Comparison of ENCODE assay signal across 8 mouse cellular contexts in genomic region chr7:109892530-109892929, GRCm38 (mm10). TPM values are rescaled to one million over a fixed set of nuclear protein-coding genes. Genes with fewer than 3 reads are reported as not detected.
A peak's percentile ranks its signal among the peaks of the same experiment; 100 is the strongest.
DNase-seq lines count a peak whose midpoint lies in the region; ATAC-seq lines count a peak whose summit lies in the region.

No protein-coding gene starts in this region.

- peak; percentile 54 for DNase-seq in MN1 (ENCODE audit: low spot score)
- DNase-seq in c-Kit-positive CD71-negative TER-119-negative erythroid progenitor cells, embryonic 14.5 days (ENCODE audit: low read depth), result peak; percentile 50
- peak; percentile 56 to 84 for DNase-seq in layer of hippocampus, postnatal 25 days (ENCODE audit: extremely low spot score in 1 of 2, low spot score in 1 of 2)
- peak; percentile 68 to 80 for DNase-seq in lung, postnatal 4 days
- peak; percentile 83 for DNase-seq in right cerebral cortex, postnatal 14 days
- peak; percentile 55 to 82 for DNase-seq in urinary bladder, postnatal 4 days (ENCODE audit: low spot score in 2 of 2)

- H3K27ac ChIP-seq in forebrain, embryonic 12.5 days, result no peak overlapping the region

- 42% methylated on average over 3 of the region's 3 CpGs for WGBS in forebrain, embryonic 12.5 days

- no peaks in the 10 kb centered on the region for H3K27me3 ChIP-seq in forebrain, embryonic 12.5 days

- H3K4me1 ChIP-seq in forebrain, embryonic 12.5 days, result no peaks in the 10 kb centered on the region

- H3K4me3 ChIP-seq in forebrain, embryonic 12.5 days (replicated peaks), result no peak overlapping the region

- H3K4me2 ChIP-seq in forebrain, embryonic 12.5 days, result no peak overlapping the region

- H3K9ac ChIP-seq in forebrain, embryonic 12.5 days, result no peak overlapping the region

- peak; percentile 46; the same call in 1 of the 2 replicates for ATAC-seq in forebrain, embryonic 12.5 days (ENCODE audit: low FRiP score)
- ATAC-seq in hematopoietic stem cell, adult 5-6 weeks (replicated peaks in 1 of 2; ENCODE audit: insufficient read depth in 1 of 2, low FRiP score in 2 of 2, low TSS enrichment in 1 of 2, low read depth in 1 of 2, poor library complexity in 2 of 2, severe bottlenecking in 2 of 2), result peak; percentile 67 to 76

- H3K9me3 ChIP-seq in forebrain, embryonic 12.5 days, result no peaks in the 10 kb centered on the region

- peaks cover 66% of the 10 kb centered on the region for H3K36me3 ChIP-seq in forebrain, embryonic 12.5 days (replicated peaks)

RNA-seq across cellular contexts. Expression of gene Scube2, which starts 27.1 kb away (rescaled TPM):
- 1.5 and 1.8 TPM in 2 replicates for polyA plus RNA-seq in forebrain, embryonic 12.5 days (2016; fragmentation: Nextera tagmentation; extraction: Ambion mirVana)
- not detected in 2 replicates for total RNA-seq in hematopoietic stem cell, adult 5-6 weeks (2017)
- total RNA-seq in layer of hippocampus, postnatal 25 days (2021), result under 1 TPM; 0.84 to 0.94 TPM
